Mouse (Mus musculus) CD8-positive naive resting alpha-beta T cell, adult 2 months (primary cell): Measurements from ENCODE around the gene Jsrp1.

ENCODE experiments used
- DNase-seq, 2 experiments: peaks; one replicate each; pipeline ENCODE4 v3.0.0; 2022; ENCODE audit warnings: low read depth in 2 of 2, low spot score in 2 of 2

The Jsrp1 gene

GRCm38 (mm10) chr10:80813366-80813765 lies at the start of gene Jsrp1:
Gene Jsrp1 (minus strand): TSS chr10:80813498.
- DNase-seq, result no peak

- DNase-seq, result no peak
Observed at GRCm38 (mm10) chr10:80862305-80862704, 49.0 kb upstream of the Jsrp1 start.

GRCm38 (mm10) chr10:80858350-80858935 lies 45.1 kb upstream of the Jsrp1 start:
- DNase-seq, result no peak

GRCm38 (mm10) chr10:80857848-80858247 lies 44.5 kb upstream of the Jsrp1 start:
- no peak for DNase-seq

- no peak for DNase-seq
Observed at GRCm38 (mm10) chr10:80857386-80857785, 44.1 kb upstream of the Jsrp1 start.

GRCm38 (mm10) chr10:80856908-80857307 lies 43.6 kb upstream of the Jsrp1 start:
- DNase-seq, result no peak

GRCm38 (mm10) chr10:80856267-80856666 lies 43.0 kb upstream of the Jsrp1 start:
- peak in 1 of 2 experiments; percentile 12 for DNase-seq

GRCm38 (mm10) chr10:80855749-80856073 lies 42.4 kb upstream of the Jsrp1 start:
- DNase-seq, result no peak

- peak; percentile 96 to 98 for DNase-seq
Observed at GRCm38 (mm10) chr10:80854913-80855748, 41.8 kb upstream of the Jsrp1 start, which contains the start of the genes Lsm7 and Sppl2b. Gene Lsm7 (minus strand): TSS chr10:80855209. Gene Sppl2b (plus strand): TSS chr10:80855275.

GRCm38 (mm10) chr10:80848571-80848970 lies 35.3 kb upstream of the Jsrp1 start:
- peak; percentile 29 to 59 for DNase-seq

- DNase-seq, result no peak
Observed at GRCm38 (mm10) chr10:80845732-80846131, 32.4 kb upstream of the Jsrp1 start.

- no peak for DNase-seq
Observed at GRCm38 (mm10) chr10:80845055-80845693, 31.9 kb upstream of the Jsrp1 start.

GRCm38 (mm10) chr10:80843931-80844547 lies 30.7 kb upstream of the Jsrp1 start, which contains the start of gene Lingo3:
Gene Lingo3 (minus strand): TSS chr10:80844039.
- DNase-seq, result no peak

GRCm38 (mm10) chr10:80843087-80843930 lies 30.0 kb upstream of the Jsrp1 start:
- no peak for DNase-seq

GRCm38 (mm10) chr10:80842334-80842733 lies 29.0 kb upstream of the Jsrp1 start:
- no peak for DNase-seq

- DNase-seq, result no peak
Observed at GRCm38 (mm10) chr10:80841685-80842084, 28.4 kb upstream of the Jsrp1 start.

- no peak for DNase-seq
Observed at GRCm38 (mm10) chr10:80839848-80840247, 26.6 kb upstream of the Jsrp1 start.

- DNase-seq, result no peak
Observed at GRCm38 (mm10) chr10:80838346-80838912, 25.1 kb upstream of the Jsrp1 start.

GRCm38 (mm10) chr10:80837827-80838226 lies 24.5 kb upstream of the Jsrp1 start:
- DNase-seq, result no peak

- no peak for DNase-seq
Observed at GRCm38 (mm10) chr10:80836949-80837379, 23.7 kb upstream of the Jsrp1 start.
